Mouse (Mus musculus) erythroblast, embryonic 14.5 days (primary cell): ENCODE results near the gene Cpn1. TPM values are rescaled to one million over a fixed set of nuclear protein-coding genes. Genes with fewer than 3 reads are reported as not detected.

ENCODE experiments used
- H3K27me3 ChIP-seq: 2 replicates; pipeline ENCODE4 v1.6.1; 2012; ENCODE audit warnings: inconsistent platforms; ENCODE audit not compliant: control insufficient read depth
- H3K36me3 ChIP-seq: 2 replicates; pipeline ENCODE4 v1.6.1; 2012; ENCODE audit warnings: mild to moderate bottlenecking, inconsistent platforms; ENCODE audit not compliant: control insufficient read depth
- H3K4me1 ChIP-seq: 2 replicates; pipeline ENCODE4 v1.6.1; 2012; ENCODE audit warnings: inconsistent platforms; ENCODE audit not compliant: control insufficient read depth
- H3K4me3 ChIP-seq: replicated peaks from 2 replicates; pipeline ENCODE3; 2012; ENCODE audit warnings: moderate library complexity, mild to moderate bottlenecking, inconsistent platforms
- H3K9me3 ChIP-seq: 2 replicates; pipeline ENCODE4 v1.6.1; 2012; ENCODE audit warnings: low read length, inconsistent platforms, mixed read lengths; ENCODE audit not compliant: control insufficient read depth
- GATA1 ChIP-seq: IDR thresholded peaks from 2 replicates; pipeline ENCODE4 v1.6.1; 2012; ENCODE audit warnings: low read length, inconsistent platforms, mixed read lengths
- TAL1 ChIP-seq: IDR thresholded peaks from 3 replicates; pipeline ENCODE4 v1.6.1; 2012; ENCODE audit warnings: low read length, inconsistent platforms, mixed read lengths
- polyA plus RNA-seq: library from polyadenylated mRNA; stranded (reverse); fragments of >175 nt; gene quantifications from 2 replicates; pipeline ENCODE4 v1.2.3, GENCODE M21; 2012

Gene Cpn1
- polyA plus RNA-seq, 1 experiment, result 0.42 TPM

DNA sequence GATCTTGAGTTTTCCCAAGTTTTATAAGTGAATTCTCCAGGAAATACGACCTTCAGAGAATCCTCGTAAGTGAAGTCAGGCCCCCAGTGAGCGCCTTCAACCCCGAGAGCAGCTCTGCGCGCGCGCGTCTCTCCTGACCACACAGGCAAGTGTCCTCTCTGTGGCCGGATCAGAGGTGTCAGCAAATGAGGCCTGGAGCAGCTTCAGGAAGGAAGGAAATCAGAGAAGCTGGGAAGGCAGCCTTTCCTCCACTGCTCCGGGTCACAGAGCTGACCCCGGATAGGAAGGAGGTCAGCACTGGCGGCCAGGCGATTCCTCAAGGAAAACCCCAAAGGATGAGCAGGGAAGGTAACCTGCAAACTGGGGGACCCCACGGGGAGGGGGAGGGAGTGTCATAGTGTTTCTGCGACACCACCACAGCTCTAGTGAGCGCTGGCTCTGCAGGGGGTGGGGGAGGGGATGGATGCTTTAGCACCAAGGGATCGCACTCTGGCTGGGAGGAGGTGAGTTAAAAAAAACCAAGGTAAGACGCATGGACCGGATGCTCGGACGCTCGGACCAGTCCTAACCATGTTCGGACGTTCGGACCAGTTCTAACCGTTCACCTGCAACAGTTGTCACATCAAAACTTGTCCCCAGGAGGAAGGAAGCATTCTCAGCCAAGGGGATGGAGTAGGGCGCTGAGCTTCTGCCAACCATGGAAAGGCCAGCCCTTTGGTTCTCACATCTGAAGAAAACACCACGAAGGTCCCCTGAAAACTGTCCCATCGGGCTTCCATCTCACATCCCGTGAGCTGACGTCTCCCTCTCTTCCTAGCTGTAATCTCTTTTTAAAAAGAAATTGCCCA, 65.7 kb downstream of the Cpn1 start:
- Histone ChIP-seq H3K4me1 (peaks cover 19% of the 10 kb centered on the region), H3K4me3 (no peak overlapping the region), H3K9me3 (no peaks in the 10 kb centered on the region), H3K36me3 (no peaks in the 10 kb centered on the region), H3K27me3 (peaks cover 9% of the 10 kb centered on the region)
- TF ChIP-seq GATA1, result no peak
- TF ChIP-seq TAL1, result no peak

DNA sequence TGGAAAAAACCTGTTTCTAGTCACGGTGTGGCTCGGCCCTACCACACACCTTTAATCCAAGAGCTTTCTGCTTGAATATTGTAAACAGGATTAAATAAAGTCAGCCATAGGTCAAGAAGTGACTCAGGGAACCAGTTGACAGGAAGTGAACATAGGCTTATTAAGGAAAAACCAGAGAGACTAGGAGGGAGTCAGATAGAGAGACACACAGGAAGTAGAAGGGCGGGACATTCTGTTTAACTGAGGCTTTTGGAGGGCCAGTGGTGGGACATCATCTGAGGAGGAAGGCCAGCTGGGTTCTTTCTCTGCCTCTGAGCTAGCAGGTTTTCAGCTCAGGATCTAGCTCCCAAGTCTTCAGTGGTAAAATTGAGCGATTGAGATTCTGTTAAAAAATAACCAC, 66.5 kb downstream of the Cpn1 start:
- peaks cover 19% of the 10 kb centered on the region for H3K4me1 ChIP-seq
- H3K27me3 ChIP-seq, result peaks cover 9% of the 10 kb centered on the region
- H3K4me3 ChIP-seq, result no peak overlapping the region
- no peaks in the 10 kb centered on the region for H3K36me3 ChIP-seq
- H3K9me3 ChIP-seq, result no peaks in the 10 kb centered on the region
- no peak for TF ChIP-seq GATA1
- no peak for TF ChIP-seq TAL1

- no peak for TF ChIP-seq GATA1
- TF ChIP-seq TAL1, result no peak
- Histone ChIP-seq H3K9me3 (no peaks in the 10 kb centered on the region), H3K36me3 (no peaks in the 10 kb centered on the region), H3K4me3 (no peak overlapping the region), H3K27me3 (peaks cover 9% of the 10 kb centered on the region), H3K4me1 (peaks cover 19% of the 10 kb centered on the region)
Measured at GRCm38 (mm10) chr19:43918834-43919233, 67.5 kb downstream of the Cpn1 start.

DNA sequence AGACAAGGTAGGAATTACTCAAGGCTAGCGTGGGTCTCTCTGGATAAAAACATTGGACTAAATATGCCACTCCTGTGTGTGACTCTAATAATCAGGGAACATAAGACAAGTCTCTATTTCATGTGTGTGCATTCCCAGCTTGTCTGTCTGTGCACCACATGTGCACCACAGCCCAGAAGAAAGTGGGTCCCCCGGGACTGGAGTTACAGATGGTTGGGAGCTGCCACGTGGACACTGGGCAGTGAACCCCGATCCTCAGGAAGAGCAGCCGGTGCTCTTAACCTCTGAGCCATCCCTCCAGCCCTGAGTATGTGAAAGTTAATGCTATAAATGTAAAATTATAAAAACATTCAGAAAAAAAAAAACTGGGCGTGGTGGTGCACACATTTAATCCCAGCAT, 68.6 kb downstream of the Cpn1 start:
- H3K9me3 ChIP-seq, result no peaks in the 10 kb centered on the region
- H3K36me3 ChIP-seq, result no peaks in the 10 kb centered on the region
- TF ChIP-seq GATA1, result no peak
- no peak for TF ChIP-seq TAL1
- H3K4me3 ChIP-seq, result no peak overlapping the region
- peaks cover 19% of the 10 kb centered on the region for H3K4me1 ChIP-seq
- H3K27me3 ChIP-seq, result peaks cover 9% of the 10 kb centered on the region

DNA sequence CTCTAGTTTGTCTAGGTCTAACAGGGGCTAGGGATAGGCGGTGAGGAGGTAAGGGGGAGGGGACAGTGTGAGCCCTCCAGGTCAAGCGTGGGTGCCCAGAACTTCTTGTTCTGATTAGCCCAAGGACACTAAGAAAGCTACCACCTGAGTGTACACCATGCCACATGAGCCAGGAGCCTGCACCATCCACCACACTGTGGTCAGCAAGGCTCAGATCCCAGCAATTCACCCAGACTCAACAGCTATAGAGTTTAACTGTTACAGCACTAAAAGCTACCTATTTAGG, 69.0 kb downstream of the Cpn1 start:
- H3K4me3 ChIP-seq, result peak overlapping the region; percentile 15
- no peaks in the 10 kb centered on the region for H3K36me3 ChIP-seq
- TF ChIP-seq GATA1 (no peak), TAL1 (no peak)
- peaks cover 9% of the 10 kb centered on the region for H3K27me3 ChIP-seq
- H3K9me3 ChIP-seq, result no peaks in the 10 kb centered on the region
- H3K4me1 ChIP-seq, result peaks cover 19% of the 10 kb centered on the region

GRCm38 (mm10) chr19:43916586-43917405, 69.6 kb downstream of the Cpn1 start:
- no peaks in the 10 kb centered on the region for H3K9me3 ChIP-seq
- H3K4me3 ChIP-seq, result peak overlapping the region; percentile 15
- peaks cover 9% of the 10 kb centered on the region for H3K27me3 ChIP-seq
- peaks cover 19% of the 10 kb centered on the region for H3K4me1 ChIP-seq
- TF ChIP-seq GATA1, result no peak
- no peak for TF ChIP-seq TAL1
- H3K36me3 ChIP-seq, result no peaks in the 10 kb centered on the region

DNA sequence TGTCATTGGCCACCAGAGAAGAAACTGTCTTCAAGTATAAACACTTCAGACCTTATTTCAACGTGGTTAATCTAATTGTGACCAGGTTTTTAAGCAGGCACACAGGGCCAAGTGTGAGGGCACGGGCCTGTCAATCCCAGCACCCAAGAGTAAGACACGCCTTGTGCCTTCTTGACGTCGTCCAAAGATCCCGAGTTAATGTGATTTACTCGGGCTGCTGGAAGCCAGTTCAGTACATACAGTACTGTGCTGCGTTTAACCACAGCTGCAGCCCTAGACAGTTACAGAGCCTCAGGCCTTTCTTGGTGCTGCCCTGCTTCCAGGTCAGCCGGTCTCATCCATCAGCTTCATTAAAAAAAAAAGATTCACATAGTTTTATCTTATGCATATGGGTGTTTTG, 70.9 kb downstream of the Cpn1 start:
- H3K4me3 ChIP-seq, result no peak overlapping the region
- peaks cover under 1% of the 10 kb centered on the region; the same call in 1 of the 2 replicates for H3K27me3 ChIP-seq
- TF ChIP-seq TAL1 (no peak), GATA1 (no peak)
- H3K9me3 ChIP-seq, result no peaks in the 10 kb centered on the region
- H3K4me1 ChIP-seq, result peaks cover 8% of the 10 kb centered on the region
- H3K36me3 ChIP-seq, result no peaks in the 10 kb centered on the region; the same call in 1 of the 2 replicates

- Histone ChIP-seq H3K36me3 (no peaks in the 10 kb centered on the region; the same call in 1 of the 2 replicates), H3K4me3 (no peak overlapping the region), H3K9me3 (no peaks in the 10 kb centered on the region), H3K4me1 (peaks cover 6% of the 10 kb centered on the region), H3K27me3 (no peaks in the 10 kb centered on the region)
- no peak for TF ChIP-seq GATA1
- TF ChIP-seq TAL1, result no peak
Measured at GRCm38 (mm10) chr19:43914986-43915385, 71.4 kb downstream of the Cpn1 start.

- H3K4me3 ChIP-seq, result no peak overlapping the region
- no peaks in the 10 kb centered on the region for H3K27me3 ChIP-seq
- H3K36me3 ChIP-seq, result peaks cover 2% of the 10 kb centered on the region; the same call in 1 of the 2 replicates
- H3K9me3 ChIP-seq, result no peaks in the 10 kb centered on the region
- peaks cover 6% of the 10 kb centered on the region for H3K4me1 ChIP-seq
- no peak for TF ChIP-seq GATA1
- TF ChIP-seq TAL1, result no peak
Measured at GRCm38 (mm10) chr19:43912775-43913486, 73.4 kb downstream of the Cpn1 start.
